Mouse (Mus musculus): ENCODE data around the gene Sgf29.

Gene Sgf29

DNA sequence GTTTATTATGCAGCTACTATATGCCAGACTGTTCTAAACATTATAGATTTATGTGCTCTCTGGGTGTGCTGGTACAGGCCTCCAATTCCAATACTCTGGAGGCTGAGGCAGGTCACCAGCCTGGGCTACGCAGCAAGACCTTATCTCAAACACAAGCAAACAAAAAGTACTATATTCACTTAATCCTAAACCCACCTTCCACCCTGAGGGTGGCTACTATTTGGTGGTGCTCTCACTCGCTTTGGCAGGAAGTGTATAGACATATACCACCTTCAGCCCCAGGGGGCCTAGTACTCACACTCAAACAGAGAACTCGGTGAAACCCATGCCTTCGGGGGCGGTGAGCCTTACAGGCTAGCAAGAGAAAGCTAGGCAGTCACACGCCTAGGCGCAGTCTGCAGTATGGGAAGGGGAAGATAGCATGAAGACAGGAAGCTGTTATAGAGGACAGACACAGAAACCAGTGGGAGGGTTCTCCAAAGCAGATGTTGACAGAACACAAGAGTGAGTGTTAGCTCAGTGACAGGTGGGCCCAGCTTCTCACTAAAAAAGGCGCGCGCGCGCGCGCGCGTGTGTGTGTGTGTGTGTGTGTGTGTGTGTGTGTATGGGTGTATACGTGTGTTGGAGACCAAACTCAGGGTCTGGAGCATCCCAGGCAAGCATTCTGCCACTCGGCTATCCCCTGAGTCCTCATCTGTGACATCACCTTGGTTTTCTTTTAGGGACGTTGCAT, 58.5 kb downstream of the Sgf29 start, which contains the start of gene Coro1a:
Gene Coro1a (minus strand): TSS at position 346 of the 733 bp plus-strand sequence.
- no peak for DNase-seq (ENCODE audit: low spot score)

DNA sequence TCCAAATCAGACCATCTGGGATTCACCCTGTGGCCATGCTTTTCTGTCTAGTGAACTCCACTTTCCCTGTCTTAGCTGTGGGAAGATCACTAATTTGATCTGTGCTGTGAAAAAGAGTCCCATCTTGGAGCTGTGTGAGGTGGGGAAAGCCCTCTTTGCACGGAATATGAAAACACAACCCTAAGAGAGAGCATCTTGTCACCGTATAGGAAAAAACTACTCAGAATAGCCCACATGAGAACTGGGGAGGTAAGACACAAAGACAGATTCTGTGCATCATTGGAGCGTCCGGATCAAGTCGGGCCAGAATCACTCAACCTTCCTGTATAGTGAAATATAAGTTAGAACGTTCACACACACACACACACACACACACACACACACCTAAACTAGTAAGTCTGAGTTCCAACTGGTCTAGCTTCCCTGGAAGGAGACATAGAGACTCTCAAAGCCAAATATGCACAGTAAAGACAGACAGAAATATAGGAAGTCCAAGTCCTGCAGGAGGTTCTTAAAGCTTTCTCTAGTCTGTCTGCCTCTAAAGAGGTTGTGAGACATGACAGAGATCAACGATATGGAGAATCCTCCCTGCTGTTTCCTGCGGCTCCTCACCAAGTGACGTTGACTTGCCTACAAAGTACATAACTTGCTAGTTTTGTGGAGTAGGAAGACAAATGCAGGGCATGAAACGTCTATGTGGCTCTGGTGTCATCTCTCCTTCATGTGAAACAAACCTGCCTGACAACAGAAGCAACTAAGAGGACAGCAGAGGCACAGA, 59.3 kb downstream of the Sgf29 start:
- no peak for DNase-seq (ENCODE audit: low spot score)

DNA sequence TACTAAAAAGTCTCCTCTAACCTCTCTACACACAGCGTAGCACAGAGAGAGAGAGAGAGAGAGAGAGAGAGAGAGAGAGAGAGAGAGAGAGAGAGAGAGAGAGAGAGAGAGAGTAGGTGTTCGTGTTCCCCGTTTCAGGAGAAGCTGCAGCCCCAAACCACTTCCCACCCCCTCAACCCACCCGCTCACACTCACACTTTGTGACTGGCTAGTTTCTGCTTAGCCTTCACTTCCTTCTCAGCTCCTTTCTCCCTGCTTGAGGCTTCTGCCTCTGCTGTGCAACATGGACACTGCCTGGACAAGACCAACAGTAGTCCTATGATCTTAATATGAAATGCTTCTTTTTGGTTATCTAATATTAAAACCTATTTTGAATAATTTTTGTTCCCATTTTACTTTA, 61.2 kb downstream of the Sgf29 start:
- no peak for DNase-seq (ENCODE audit: low spot score)

DNA sequence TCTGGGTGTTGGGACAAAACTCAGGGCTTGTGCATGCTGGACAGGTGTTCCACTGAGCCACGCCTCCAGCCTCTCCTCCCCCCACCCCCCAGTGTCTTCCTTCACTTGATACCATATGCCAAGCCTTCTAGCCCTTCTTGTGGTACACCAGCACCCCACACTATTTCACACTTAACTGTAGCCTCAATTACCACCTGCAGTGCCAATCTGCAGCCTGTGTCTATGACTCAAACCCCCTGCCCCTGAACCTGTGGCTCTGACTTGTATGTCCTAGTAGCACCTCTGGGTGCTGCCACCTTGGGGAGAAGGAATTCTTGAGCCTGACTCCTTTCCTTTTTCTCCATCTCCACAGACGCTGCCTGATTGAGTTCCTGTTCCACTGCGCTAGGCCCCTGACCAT, 62.8 kb downstream of the Sgf29 start:
- no peak for DNase-seq (ENCODE audit: low spot score)

DNA sequence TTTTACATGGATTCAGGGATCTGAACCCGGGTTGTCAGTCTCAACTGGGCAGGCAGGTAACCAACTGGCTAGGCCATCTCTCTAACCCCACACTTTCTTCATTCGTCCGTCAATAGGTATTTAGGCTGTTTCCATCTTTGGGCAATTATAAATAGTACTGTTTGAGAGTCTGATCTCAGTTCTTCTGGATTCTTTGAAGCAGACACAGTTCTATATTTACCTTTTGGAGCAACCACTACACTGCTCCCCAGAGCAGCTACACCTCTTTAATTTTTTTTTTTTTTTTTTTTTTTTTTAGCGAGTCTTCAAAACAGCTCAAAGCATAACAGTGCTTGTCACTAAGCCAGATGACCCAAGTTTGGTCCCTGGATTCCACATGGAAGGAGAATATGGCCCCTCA, 66.6 kb downstream of the Sgf29 start:
- no peak for DNase-seq (ENCODE audit: low spot score)

DNA sequence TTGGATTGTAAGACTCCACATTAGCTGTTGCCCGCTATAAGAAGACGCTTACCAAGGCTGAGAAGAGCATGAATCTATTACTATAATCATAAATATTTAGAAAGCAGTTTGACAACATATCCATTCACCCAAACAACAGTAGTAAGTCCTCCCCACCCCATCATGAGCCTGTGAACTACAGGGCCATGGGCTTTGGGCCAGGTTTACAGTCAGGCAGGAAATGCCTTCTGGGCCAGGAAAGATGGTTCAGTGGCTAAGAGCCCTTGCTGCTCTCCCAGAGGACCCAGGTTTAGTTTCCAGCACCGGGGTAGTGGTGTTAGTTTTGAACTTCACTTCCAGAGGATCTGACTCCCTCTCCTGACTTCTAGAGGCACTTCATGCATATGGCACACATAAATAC, 68.5 kb downstream of the Sgf29 start:
- DNase-seq (ENCODE audit: low spot score), result no peak

DNA sequence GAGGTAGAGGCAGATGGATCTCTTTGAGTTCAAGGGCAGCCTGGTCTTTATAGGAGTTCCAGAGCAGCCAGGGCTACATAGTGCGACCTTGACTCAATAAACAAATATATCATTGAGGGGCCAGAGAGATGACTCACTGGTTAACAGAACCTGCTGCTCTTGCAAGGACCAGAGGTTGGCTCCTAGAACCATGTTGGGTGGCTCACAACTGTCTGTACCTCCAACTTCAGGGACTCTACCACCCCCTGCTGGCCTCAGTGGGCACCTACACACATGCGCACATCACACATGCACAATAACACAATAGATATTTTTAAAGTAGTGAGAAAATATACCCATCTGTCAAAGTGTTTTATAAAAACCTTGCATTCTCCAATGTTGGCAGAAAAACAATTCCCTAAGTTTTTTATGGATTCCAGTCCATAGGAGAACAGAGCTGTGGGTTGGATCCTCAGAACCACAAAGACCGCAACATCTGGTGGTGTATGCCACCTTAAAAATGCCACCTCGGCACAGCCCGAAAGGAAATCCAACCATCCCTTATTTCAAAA, 69.8 kb downstream of the Sgf29 start:
- no peak for DNase-seq (ENCODE audit: low spot score)

DNA sequence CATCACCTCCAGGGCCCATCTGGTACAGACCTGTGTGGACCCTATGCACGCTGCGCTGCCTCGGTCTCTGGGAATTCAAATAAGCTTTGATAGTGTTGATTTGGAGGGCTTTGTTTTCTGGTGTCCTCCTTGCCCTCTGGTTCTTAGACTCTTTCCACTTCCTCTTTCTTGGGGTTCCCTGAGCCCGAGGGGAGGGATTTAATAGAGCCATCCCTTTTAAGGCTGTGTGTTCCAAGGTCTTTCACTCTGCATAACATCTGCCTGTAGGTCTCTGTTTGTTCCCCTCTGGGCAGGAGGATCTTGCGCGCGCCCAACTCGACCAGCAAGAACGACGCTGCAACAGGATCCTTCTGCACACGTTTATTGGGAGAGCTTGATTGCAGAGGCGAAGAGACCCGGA, 72.5 kb downstream of the Sgf29 start:
- DNase-seq (ENCODE audit: low spot score), result no peak
